Mouse (Mus musculus): Measurements from ENCODE around the gene Ccdc13.
A peak's percentile ranks its signal among the peaks of the same experiment; 100 is the strongest.

The Ccdc13 gene

DNA sequence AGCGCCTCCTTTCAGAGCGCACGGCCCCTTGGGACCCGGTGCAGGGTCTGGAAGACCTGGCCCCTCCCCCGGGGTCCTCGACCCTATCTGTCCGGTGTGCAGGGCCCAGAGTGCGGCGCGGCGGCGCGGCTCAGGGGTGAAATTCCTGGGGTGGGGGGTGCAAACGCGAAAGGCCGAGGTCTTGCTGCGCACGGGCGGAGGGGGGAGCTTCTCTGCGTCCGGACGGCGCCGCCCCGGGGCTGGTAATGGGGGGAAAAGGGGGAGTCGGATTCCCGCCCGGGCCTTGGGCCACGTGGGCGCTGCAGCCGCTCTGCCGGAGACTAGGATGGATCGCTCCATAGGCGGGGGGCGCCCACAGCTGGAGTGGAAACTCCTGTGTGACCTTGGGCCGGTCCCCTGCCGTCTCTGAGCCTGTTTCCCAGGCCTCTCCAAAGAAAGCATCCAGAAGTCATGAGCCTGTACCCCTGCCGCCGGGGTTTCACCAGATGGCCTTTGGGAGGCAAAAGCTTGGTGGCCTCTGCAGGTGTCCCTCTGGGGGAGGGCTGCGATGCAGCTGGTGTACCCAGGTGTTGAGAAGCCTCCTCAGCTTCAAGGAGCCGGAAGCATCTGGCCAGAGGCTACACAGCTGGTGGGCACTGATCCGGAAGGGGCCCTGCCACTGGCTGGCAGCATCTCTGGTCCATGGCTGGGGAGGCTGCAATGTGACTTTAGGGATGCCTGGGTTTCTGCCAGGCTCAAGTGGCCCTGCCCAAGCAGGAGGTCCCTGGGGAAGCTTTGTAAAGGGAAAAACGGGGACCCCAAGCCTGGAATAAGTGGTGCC, 78.8 kb downstream of the Ccdc13 start:
- DNase-seq (ENCODE audit: low read depth, low spot score), result no peak

DNA sequence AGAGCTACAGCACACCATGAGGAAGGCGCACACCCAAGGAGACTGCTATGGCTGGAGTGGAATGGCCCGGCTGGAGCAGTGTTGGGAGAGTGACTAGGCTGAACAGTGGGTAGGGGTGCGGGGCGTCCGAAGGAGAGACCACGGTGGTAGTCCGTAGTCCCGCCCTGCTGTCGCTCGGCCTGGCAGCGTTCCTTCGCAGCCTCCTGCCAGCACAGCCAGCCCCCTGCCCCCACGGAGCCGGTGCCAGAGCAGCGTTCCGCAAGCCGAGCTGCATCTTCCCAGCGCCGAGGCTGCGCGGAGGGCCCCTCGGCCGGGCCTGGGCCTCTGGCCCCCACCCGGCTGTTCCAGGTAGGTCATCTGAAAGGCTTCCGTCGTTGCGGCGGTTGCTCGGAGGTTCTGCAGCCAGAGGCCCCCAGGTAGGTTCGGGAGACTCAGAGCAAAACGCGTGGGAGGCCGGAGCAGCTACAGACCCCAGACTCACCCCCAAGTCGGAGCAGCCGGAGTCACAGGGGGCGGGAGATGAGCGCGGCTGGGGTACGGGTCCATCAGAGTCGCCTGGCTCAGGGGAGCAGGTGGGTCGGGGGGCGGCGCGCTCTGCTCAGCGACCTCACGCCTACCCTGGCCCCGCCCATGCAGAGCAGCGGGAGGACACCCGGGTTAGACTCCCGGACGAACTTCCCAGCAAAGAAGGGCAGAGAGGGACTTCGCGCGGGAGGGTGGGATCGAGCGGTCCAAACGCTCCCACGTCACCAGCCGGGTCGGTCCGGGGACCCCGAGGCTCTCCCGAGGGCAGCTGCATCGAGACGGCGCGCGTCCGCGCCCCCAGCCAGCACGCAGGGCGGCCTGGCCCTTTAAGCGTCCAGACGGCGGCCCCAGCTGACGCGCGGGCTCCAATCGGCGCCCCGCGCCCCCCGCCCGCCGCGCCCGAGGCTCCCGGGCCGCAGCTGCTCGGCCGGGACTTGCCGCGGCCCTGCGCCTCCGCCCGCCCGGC, 79.9 kb downstream of the Ccdc13 start, which contains the start of gene Zfp651:
Zfp651 (plus strand) TSS at position 240 of the 991 bp plus-strand sequence.
- DNase-seq (ENCODE audit: low read depth, low spot score), result peak; percentile 30

DNA sequence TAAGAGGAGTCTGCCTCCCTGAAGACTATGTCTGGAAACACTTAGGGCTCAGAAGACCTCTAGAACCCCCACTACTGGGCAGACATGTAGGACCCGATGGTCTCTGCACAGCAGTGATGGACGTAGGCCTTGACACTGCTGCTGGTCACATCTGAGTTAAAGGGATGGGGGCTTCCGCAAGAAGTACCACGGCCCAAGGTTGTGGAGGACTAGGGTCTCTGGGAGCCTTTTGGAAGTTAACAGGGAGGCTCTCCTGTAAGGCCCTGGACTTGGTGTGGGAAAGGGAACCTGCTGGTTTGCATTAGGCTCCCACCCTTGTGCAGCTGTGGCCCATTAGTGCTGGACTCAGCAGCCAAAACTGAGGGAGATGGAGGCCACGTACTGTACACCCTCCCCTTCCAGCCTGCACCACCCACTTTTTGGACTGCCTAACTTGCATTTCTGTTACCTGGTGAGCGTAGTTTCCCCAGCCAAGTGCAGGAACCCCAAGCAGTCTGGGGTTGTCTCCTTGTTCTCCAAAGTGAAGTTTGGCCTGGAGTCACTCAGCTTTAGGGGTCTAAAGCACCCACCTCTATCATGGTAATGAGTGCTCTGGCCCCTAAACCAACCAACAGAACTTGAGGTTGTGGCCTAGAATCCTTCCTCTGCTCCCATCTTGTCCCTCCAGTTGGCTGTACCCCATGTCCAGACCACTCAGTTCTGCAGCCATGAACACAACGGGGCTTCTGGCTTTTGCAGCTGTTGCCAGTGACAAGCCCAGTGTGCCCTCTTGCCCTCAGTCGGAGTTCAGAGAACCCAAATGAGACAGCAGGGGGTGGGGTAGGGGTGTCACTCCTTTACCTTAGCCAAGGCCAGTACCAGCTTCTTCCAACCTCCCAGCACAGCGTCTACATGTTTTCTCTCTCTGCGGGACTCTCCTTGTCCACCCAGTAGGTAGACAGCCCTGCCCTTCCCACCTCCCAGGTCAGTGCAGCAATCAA, 81.1 kb downstream of the Ccdc13 start:
- no peak for DNase-seq (ENCODE audit: low read depth, low spot score)

DNA sequence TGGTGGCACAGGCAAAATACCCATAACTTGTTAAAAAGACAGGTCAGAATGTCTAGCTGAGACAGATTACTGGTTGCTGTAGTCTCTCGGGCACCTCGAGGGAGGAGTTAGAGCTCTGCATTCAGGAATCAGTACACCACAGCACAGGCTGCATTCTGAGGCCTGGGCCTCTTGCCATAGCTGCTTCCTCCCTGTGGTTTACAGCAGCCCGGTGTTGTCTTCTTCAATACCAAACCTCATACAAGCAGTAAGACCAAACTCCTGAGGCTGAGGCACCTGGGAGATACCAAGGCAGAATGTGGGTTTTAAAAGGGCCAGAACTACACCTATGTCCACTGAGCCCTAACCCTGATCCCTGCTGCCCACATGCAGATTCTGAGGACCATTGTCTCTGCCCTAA, 81.8 kb downstream of the Ccdc13 start:
- peak; percentile 54 for DNase-seq (ENCODE audit: low read depth, low spot score)

DNA sequence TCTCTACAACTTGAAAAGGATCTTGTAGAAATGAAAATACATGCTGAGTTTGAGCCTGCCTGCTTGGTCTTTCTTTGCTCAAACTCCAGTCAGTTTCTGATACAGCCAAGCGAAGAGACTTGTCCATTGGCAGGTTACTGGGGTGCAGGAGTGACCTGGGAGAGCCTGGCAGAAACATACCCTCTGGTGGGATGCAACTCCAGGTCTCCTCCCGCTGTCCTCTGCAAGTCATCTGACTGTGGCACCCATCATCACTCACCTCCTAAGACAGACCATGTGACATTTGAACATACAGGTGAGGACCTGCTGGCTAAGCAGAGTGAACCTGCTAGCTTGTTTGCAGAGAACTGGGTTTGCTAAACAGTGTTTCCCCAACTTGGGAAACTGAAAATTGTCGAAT, 82.5 kb downstream of the Ccdc13 start:
- DNase-seq (ENCODE audit: low read depth, low spot score), result no peak

DNA sequence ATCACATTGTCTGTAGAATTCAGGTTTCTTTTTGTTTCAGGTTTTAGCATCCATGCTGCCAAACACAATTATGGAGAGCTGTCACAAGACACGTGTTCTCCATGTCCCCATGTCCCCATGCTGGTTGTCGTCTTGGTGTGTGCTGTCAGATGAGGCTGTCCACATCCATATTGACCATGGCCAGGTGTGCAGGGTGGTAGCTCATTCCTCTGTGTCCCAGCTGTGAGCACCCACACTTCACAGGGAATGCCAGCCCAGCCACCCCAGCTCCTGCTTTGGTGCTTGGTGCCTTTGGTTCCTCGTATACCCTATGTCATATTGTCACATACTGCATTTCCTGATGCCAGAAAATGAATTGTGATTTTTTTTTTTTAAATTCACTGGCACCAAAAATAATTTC, 84.6 kb downstream of the Ccdc13 start:
- DNase-seq (ENCODE audit: low read depth, low spot score), result no peak

DNA sequence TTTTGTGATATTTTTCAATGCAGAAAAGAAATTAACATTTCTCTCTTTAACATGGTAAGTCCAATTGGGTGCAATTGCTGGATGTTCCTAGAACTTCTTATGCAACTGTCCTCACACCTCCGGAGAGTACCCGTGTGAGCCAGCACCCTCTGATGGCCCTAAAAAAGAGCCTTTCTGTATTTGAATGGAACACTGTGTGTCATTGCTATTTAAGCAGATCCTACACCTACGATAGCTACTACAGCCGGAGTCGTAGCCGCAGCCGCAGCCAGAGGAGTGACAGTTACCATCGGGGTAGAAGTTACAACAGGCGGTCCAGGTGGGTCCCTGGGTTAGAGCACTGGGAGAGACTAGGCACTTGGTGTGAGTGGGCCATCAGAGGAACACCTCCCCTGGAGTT, 86.5 kb downstream of the Ccdc13 start:
- no peak for DNase-seq (ENCODE audit: low read depth, low spot score)
